Mouse (Mus musculus) Patski (cell line): ENCODE data around the gene Ino80b. TPM values are rescaled to one million over a fixed set of nuclear protein-coding genes. Genes with fewer than 3 reads are reported as not detected.

Source experiments
- ATAC-seq: fragments of 100-300 bp; one replicate; pipeline ENCODE4 v1.8.0; 2021
- CTCF ChIA-PET: fragments of 350-600 bp; sonication (Branson Sonifier 250); formaldehyde crosslinking; loops from one replicate; lab custom pipeline; 2022; ENCODE audit warnings: inconsistent platforms; lab: Charles Lee
- POLR2A ChIA-PET: fragments of 350-600 bp; sonication (Branson Sonifier 250); formaldehyde crosslinking; loops from one replicate; lab custom pipeline; 2022; ENCODE audit warnings: antibody characterized with exemption, inconsistent platforms; lab: Charles Lee
- DNase-seq: peaks from one replicate; pipeline ENCODE4 v3.0.0-alpha.2; 2011; ENCODE audit warnings: low read depth, low spot score
- H3K27me3 ChIP-seq: fragments of 371-371 bp; one replicate; pipeline ENCODE4 v1.5.1; 2021
- CTCF ChIP-seq: fragments of 100-300 bp; IDR thresholded peaks from one replicate; pipeline ENCODE4 v1.5.1; 2021
- in situ Hi-C: fragments of 300-500 bp; cut with MboI; formaldehyde crosslinking; loops from 3 replicates; pipeline ENCODE4 v1.11.1; 2018; ENCODE audit warnings: low pct_unique_long_range_greater_than_20kb, mixed read lengths
- polyA plus RNA-seq: library from polyadenylated mRNA; unstranded; gene quantifications from one replicate; pipeline ENCODE4 v1.2.3, GENCODE M21; 2021

Gene Ino80b
- polyA plus RNA-seq, 1 experiment from 2014 or later, result 46.4 TPM

DNA sequence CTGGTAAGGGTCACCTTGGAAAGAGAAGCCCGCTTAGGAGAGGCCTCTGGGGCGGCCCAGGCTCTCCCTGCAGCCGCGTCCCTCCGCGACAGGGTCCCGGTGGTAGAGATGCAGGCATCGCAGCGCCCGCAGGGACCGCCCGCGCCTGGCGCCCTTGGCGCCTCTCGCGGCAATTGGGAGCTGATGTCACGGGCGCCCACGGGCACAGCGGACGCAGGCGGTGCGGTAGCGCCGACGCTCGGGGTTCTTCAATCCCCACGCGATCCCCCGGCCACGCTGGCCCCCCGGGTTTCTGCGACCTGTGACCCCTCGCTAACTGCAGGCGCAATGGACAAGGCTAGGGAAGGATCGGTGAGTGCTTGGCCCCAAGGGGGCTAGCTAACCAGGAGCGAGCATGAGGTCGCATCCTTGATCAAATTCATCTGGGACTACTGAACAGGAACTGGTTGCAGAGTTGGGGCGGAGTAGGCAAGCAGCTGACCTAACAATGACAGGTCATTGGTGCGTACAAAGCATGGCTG is 17.0 kb upstream of the Ino80b start:
- no peaks in the 10 kb centered on the region for H3K27me3 ChIP-seq
- ATAC-seq, result no peak
- TF ChIP-seq CTCF, result no peak
- ChIA-PET CTCF (interaction anchor here (1.0 kb wide), 1 partner anchor 23 kb away, joined by 3 read pairs; the partner anchor contains the start of gene Dctn1), POLR2A (interaction anchor here (0.7 kb wide), 1 partner anchor 82 kb away, joined by 3 read pairs; no protein-coding TSS in a partner anchor)
- DNase-seq, result no peak
- in situ Hi-C loops, result no loop called here

DNA sequence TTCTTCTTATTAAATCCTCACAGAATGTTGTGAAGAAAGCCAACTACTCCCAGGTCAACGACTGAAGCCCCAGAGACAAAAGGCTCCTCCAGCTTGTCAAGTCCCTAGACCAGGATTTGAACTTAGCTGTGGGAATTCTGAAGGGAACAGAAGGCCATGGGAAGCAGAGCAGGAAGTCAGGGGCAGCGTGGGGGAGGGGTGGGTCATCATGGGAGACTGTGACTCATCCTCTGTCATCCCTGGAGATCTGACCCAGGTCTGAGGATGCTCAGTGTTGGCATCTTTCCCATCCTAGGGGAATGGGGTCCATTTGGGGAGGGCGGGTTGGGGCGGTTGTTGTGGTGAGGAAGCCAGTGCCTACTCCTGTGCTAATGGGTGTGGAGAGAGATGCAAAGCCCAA is 16.4 kb upstream of the Ino80b start:
- TF ChIP-seq CTCF, result no peak
- ATAC-seq (no peak), DNase-seq (no peak)
- in situ Hi-C loops, result no loop called here
- CTCF ChIA-PET, result interaction anchor here (1.0 kb wide), 1 partner anchor 24 kb away, joined by 3 read pairs; the partner anchor contains the start of gene Dctn1
- POLR2A ChIA-PET, result interaction anchor here (0.7 kb wide), 1 partner anchor 82 kb away, joined by 3 read pairs; no protein-coding TSS in a partner anchor
- H3K27me3 ChIP-seq, result no peaks in the 10 kb centered on the region

DNA sequence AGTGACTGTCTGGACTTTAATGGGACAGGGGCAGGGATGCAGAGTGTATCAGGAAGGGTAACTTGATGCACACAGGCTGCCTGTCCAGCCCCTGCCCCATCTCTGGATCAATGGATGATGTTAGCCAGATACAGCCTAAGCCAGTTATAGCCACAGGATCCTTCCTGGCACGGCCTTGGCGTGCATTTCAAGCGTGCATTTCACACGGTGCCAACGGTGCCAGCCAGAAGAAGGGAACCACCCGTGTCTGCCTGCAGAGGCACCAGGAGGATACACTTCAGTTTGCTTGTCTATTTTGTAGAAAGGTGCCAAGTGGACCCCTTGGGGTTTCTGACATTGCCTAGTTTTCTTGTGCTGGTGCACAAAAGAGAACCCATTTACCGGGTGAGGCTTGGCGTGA is 14.8 kb upstream of the Ino80b start:
- in situ Hi-C loops, result no loop called here
- ChIA-PET POLR2A (no interaction called here), CTCF (no interaction called here)
- TF ChIP-seq CTCF, result no peak
- ATAC-seq (no peak), DNase-seq (no peak)
- no peaks in the 10 kb centered on the region for H3K27me3 ChIP-seq

DNA sequence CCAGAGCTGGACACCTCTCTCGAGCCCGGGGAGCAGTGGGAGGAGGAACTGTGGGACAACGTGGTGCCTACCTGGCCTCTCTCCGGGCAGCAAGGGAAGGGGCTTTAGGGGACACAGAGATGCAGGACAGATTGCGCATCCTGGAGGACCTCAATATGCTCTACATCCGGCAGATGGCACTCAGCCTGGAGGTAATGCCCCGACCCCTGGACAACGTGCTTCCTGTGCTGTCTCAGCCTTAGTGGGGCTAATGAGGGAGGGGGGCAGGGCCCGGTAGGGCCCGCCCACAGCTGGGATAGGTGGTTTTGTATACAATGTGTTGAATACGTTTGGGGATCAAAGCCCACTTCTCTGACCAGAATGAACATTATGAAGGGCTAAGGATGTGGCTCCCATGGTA is 12.8 kb upstream of the Ino80b start:
- no peak for TF ChIP-seq CTCF
- peak; percentile 19 for ATAC-seq

DNA sequence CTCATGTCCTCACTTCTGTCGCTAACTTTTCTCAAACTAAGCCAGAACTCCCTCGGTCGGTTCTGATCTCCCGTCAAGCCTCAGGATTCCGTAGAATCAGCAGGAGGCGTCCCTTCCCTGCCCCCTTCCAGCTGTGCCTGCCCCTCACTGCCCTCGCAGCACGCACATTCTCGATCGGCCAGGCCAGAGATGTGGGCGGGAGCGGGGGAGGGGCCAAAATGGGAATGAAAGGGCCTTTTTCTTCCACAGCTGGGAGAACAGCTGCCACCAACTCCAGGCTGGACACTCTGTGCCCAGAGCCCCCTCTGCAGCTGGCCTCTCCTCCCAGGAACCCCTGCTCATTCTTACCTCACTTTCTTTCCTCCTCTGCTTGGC is 12.3 kb upstream of the Ino80b start:
- TF ChIP-seq CTCF, result no peak
- in situ Hi-C loops, result no loop called here
- peak; percentile 66 for ATAC-seq
- POLR2A ChIA-PET, result interaction anchor here (0.5 to 2.0 kb wide), 7 partner anchors 11 to 23 kb away, joined by 4 to 11 read pairs (median 6); partner anchors contain the start of gene Wbp1
- DNase-seq, result no peak
- no peaks in the 10 kb centered on the region for H3K27me3 ChIP-seq
- CTCF ChIA-PET, result interaction anchor here (1.3 to 1.4 kb wide), 2 partner anchors 14 to 21 kb away, joined by 3 read pairs; no protein-coding TSS in a partner anchor

More for the DNA sequence above, 12.8 kb upstream of the Ino80b start:
- no peak for DNase-seq
- CTCF ChIA-PET, result interaction anchor here (1.3 to 1.4 kb wide), 2 partner anchors 15 to 21 kb away, joined by 3 read pairs; no protein-coding TSS in a partner anchor
- H3K27me3 ChIP-seq, result no peaks in the 10 kb centered on the region
- in situ Hi-C loops, result no loop called here
- POLR2A ChIA-PET, result interaction anchor here (1.5 to 2.0 kb wide), 4 partner anchors 10 to 18 kb away, joined by 5 to 11 read pairs (median 6); partner anchors contain the start of gene Wbp1

DNA sequence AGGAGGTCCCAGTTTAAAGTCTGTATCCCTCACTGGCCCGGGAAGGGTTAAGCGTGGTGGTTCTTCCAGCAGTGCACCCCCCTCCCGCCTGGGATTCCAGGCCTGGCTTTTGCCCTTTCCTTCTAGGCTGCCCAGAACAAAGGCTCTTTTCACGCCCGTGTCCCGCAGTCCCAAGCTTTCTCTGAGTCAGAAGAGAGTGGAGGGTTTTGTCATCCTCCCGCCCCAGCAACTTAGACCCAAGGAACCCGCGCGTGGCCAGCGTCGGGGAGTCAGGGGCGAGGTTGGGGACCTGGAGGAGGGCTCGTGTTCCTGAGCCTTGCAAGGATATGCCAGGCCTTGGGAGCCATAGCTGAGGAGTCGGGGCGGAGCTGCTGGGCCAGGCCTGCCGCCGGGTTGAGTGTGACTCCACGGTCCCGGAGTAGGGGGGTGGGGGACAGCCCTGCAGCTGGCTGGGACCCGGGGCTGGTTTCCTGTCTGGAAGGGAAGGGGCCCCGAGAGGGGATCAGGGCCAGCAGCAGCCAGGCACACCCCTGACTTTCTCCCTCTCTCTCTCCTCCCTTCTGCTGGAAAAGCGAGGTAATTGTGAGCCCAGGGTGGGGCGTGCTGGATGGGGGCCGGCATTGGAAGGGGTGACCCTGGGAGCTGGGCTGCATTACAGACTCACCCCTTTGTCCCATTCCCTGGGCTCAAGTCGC is 11.8 kb upstream of the Ino80b start:
- no peak for TF ChIP-seq CTCF
- in situ Hi-C loops, result no loop called here
- no peaks in the 10 kb centered on the region for H3K27me3 ChIP-seq
- POLR2A ChIA-PET, result interaction anchor here (0.5 to 2.0 kb wide), 8 partner anchors 11 to 44 kb away, joined by 3 to 11 read pairs (median 6); partner anchors contain the start of gene Wbp1
- CTCF ChIA-PET, result interaction anchor here (1.3 to 1.4 kb wide), 2 partner anchors 14 to 22 kb away, joined by 3 read pairs; no protein-coding TSS in a partner anchor
- peak; percentile 46 for ATAC-seq
- no peak for DNase-seq

DNA sequence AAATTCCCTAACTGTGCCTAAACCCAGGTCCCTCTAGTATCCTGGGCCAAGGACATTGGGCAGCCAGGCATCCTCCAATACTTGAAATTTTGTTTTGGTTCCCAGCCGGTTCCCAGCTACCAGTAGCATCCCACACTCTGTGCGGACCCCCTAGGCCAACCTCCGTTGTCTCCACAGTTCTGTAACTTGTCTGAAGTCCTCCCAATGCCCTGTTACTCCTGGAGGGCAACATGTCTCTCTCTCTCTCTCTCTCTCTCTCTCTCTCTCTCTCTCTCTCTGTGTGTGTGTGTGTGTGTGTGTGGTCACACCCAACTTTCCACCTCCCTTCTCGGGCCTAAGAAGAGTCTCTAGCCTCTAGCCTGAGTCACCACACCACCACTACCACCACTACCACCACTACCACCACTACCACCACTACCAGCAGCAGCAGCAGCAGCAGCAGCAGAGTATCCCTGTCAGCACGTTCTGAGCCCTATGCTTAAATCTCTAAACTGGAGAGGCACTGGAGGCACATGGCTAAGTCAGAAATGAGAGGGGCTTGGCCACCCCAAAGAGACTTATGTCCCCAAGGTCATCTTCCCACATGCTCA is 11.2 kb upstream of the Ino80b start:
- ATAC-seq (no peak), DNase-seq (no peak)
- no peak for TF ChIP-seq CTCF
- ChIA-PET POLR2A (interaction anchor here (0.7 to 2.0 kb wide), 9 partner anchors 12 to 59 kb away, joined by 3 to 11 read pairs (median 5); partner anchors contain the start of genes Pcgf1 and Wbp1), CTCF (interaction anchor here (1.4 kb wide), 1 partner anchor 23 kb away, joined by 3 read pairs; no protein-coding TSS in a partner anchor)
- in situ Hi-C loops, result no loop called here
- H3K27me3 ChIP-seq, result no peaks in the 10 kb centered on the region

DNA sequence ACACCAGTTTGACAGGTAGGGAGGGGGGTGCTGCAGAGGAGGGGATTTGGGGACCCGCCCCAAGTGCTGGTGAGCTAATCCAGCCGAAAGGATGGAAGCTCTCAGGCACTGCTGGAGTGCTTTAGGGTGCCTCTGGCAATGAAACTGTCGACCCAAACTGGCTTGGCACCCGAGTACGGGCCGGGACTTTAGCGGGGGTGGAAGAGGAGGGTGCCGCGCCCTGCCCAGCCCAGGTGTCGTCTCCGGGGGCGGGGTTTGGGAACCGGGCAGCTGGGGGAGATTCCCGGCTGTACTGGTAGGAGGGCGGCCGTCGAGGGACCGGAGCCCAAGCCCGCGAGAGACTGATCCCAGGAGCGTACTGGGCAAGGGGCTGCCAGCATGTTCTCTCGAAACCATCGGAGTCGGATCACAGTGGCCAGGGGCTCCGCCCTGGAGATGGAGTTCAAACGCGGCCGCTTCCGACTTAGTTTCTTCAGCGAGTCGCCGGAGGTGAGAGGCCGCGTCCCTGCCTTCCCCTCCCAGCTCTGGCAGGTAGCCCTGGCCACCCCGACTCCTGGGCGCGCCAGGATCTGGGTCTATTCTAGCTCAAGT is 10.4 kb upstream of the Ino80b start:
- H3K27me3 ChIP-seq, result no peaks in the 10 kb centered on the region
- ATAC-seq, result no peak
- in situ Hi-C loops, result no loop called here
- POLR2A ChIA-PET, result interaction anchor here (0.7 to 1.2 kb wide), 2 partner anchors 17 to 58 kb away, joined by 3 read pairs; partner anchors contain the start of gene Pcgf1
- CTCF ChIA-PET, result no interaction called here
- no peak for DNase-seq
- no peak for TF ChIP-seq CTCF

DNA sequence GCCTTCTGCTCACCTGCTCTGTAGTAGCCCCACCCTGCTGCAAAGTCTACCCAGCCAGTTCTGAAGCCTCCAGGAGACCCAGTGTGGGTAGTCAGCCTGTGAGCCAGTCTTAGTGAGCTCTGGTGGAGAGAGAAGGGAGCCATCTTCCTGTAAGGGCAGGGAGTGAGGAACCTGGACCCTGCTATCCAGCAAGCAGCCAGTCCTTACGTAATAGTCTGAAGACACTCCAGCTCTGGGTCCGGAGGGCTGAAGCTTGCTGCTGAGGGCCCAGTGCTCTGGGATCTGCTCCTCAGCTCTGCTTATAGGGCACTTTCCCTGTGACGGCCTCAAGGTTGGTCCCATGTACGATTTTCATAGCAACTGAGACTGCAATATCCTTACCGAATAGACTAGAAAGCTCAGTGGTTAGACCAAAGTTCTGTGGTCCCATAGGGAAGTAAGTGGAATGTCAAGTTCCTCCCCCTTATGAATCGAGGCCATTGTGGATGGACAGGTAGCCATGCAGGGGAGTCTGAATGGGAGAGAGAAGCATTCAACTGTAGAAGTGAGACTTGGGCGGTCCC is 9.8 kb upstream of the Ino80b start, which contains the start of gene Rtkn:
Rtkn (plus strand) TSS at position 513 of the 563 bp plus-strand sequence.
- POLR2A ChIA-PET, result interaction anchor here (0.8 to 1.2 kb wide), 2 partner anchors 14 to 57 kb away, joined by 3 read pairs; partner anchors contain the start of gene Pcgf1
- H3K27me3 ChIP-seq, result no peaks in the 10 kb centered on the region
- ATAC-seq (no peak), DNase-seq (no peak)
- in situ Hi-C loops, result no loop called here
- CTCF ChIA-PET, result no interaction called here
- TF ChIP-seq CTCF, result no peak
